Mouse (Mus musculus): ENCODE results near the gene Serpina1e. TPM values are rescaled to one million over a fixed set of nuclear protein-coding genes. Genes with fewer than 3 reads are reported as not detected.
A peak's percentile ranks its signal among the peaks of the same experiment; 100 is the strongest.

Serpina1e gene
- polyA plus RNA-seq, 1 experiment from 2014 or later = not detected

- H3K27ac ChIP-seq (replicated peaks; ENCODE audit: low read depth, low read length) = no peak within 1 kb of the TSS
- DNase-seq (no peak), ATAC-seq (ENCODE audit: low FRiP score, low TSS enrichment) (no peak)
- no peak within 1 kb of the TSS for H3K4me3 ChIP-seq (replicated peaks; ENCODE audit: low read depth, low read length)
- no peaks in the 10 kb centered on the region for H3K4me1 ChIP-seq (ENCODE audit: control insufficient read depth, insufficient read depth, low read length)
- no peaks in the 10 kb centered on the region for H3K27me3 ChIP-seq (ENCODE audit: control insufficient read depth, insufficient read depth, low read length)
- H3K4me2 ChIP-seq (ENCODE audit: low read length) = no peak within 1 kb of the TSS
- H3K36me3 ChIP-seq (ENCODE audit: control insufficient read depth, insufficient read depth, low read length) = no peaks in the 10 kb centered on the region
- H3K9ac ChIP-seq (replicated peaks; ENCODE audit: low read length) = no peak within 1 kb of the TSS
- H3K9me3 ChIP-seq (ENCODE audit: control insufficient read depth, low read length) = no peaks in the 10 kb centered on the region
- WGBS = 93% methylated on average over 6 of the region's 6 CpGs
Measured at GRCm38 (mm10) chr12:103989857-103990256, 31.1 kb upstream of the Serpina1e start, which contains the start of gene Serpina11. Gene Serpina11 (minus strand): TSS chr12:103989957.

DNA sequence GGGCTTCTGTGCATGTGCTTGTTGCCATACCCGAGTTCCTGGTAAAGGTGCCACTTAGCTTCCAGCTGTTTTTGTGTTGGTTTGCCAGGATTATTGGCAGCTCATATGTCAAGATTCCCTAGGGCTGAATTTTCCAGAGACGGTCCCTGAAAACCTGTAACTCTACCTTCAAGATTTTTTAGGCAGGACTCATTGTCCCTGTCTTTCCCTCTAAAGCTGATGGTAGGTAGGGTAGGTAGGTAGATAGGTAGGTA is 30.7 kb upstream of the Serpina1e start:
- H3K36me3 ChIP-seq (ENCODE audit: control insufficient read depth, insufficient read depth, low read length) = no peaks in the 10 kb centered on the region
- 73% methylated on average over 2 of the region's 2 CpGs for WGBS
- DNase-seq = no peak
- H3K4me3 ChIP-seq (replicated peaks; ENCODE audit: low read depth, low read length) = no peak overlapping the region
- no peak overlapping the region for H3K9ac ChIP-seq (replicated peaks; ENCODE audit: low read length)
- no peaks in the 10 kb centered on the region for H3K4me1 ChIP-seq (ENCODE audit: control insufficient read depth, insufficient read depth, low read length)
- H3K4me2 ChIP-seq (ENCODE audit: low read length) = no peak overlapping the region
- ATAC-seq (ENCODE audit: low FRiP score, low TSS enrichment) = no peak
- no peaks in the 10 kb centered on the region for H3K9me3 ChIP-seq (ENCODE audit: control insufficient read depth, low read length)
- no peaks in the 10 kb centered on the region for H3K27me3 ChIP-seq (ENCODE audit: control insufficient read depth, insufficient read depth, low read length)
- no peak overlapping the region for H3K27ac ChIP-seq (replicated peaks; ENCODE audit: low read depth, low read length)

DNA sequence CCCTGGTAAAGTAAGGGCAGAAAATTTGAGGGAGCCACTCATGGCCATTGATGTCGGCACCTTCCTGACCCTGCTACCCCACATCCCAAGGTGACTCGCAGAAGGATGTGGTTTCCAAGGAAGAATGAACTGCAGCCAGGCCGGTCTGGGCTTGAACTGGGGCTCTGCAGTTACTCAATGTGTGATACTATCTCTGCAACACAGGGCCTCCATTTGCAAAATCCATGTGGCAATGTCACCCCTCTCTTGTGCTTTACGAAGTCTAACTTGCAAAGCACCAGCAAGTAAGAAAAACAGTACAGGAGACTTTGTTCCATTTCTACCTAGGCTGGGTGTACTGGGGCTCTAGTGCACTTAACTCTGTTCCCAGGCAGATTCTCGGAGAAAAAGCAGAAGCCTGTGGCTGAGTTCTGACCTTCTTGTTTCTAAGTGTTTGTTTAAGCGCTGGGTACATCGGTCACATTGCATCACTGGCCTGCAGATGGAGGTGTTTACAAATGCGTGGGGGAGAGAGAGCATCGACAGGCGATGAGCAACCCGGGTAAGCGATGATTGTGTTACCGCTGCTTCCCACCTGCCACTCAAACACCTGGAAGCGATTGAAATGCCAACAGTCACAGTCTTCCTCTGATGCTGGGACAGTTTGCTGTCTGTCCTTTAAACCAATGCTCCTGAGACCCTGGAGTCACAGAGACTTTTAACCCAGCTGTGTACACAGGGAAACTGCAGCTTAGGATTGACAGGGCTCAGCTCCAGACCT is 30.2 kb upstream of the Serpina1e start:
- Histone ChIP-seq H3K4me3 (replicated peaks; ENCODE audit: low read depth, low read length) (no peak overlapping the region), H3K27ac (replicated peaks; ENCODE audit: low read depth, low read length) (no peak overlapping the region), H3K27me3 (ENCODE audit: control insufficient read depth, insufficient read depth, low read length) (no peaks in the 10 kb centered on the region), H3K9me3 (ENCODE audit: control insufficient read depth, low read length) (no peaks in the 10 kb centered on the region), H3K9ac (replicated peaks; ENCODE audit: low read length) (no peak overlapping the region), H3K4me2 (ENCODE audit: low read length) (no peak overlapping the region), H3K36me3 (ENCODE audit: control insufficient read depth, insufficient read depth, low read length) (no peaks in the 10 kb centered on the region), H3K4me1 (ENCODE audit: control insufficient read depth, insufficient read depth, low read length) (no peaks in the 10 kb centered on the region)
- ATAC-seq (ENCODE audit: low FRiP score, low TSS enrichment) (no peak), DNase-seq (peak; percentile 9)
- WGBS = 68% methylated on average over 14 of the region's 14 CpGs

- H3K27me3 ChIP-seq (ENCODE audit: control insufficient read depth, insufficient read depth, low read length) = no peaks in the 10 kb centered on the region
- WGBS = 75% methylated on average over 5 of the region's 5 CpGs
- no peaks in the 10 kb centered on the region for H3K36me3 ChIP-seq (ENCODE audit: control insufficient read depth, insufficient read depth, low read length)
- H3K27ac ChIP-seq (replicated peaks; ENCODE audit: low read depth, low read length) = no peak overlapping the region
- H3K4me3 ChIP-seq (replicated peaks; ENCODE audit: low read depth, low read length) = no peak overlapping the region
- H3K9ac ChIP-seq (replicated peaks; ENCODE audit: low read length) = no peak overlapping the region
- no peak overlapping the region for H3K4me2 ChIP-seq (ENCODE audit: low read length)
- ATAC-seq (ENCODE audit: low FRiP score, low TSS enrichment) (no peak), DNase-seq (no peak)
- H3K9me3 ChIP-seq (ENCODE audit: control insufficient read depth, low read length) = no peaks in the 10 kb centered on the region
- no peaks in the 10 kb centered on the region for H3K4me1 ChIP-seq (ENCODE audit: control insufficient read depth, insufficient read depth, low read length)
Measured at GRCm38 (mm10) chr12:103985868-103986267, 27.1 kb upstream of the Serpina1e start.

- DNase-seq (peak; percentile 73), ATAC-seq (ENCODE audit: low FRiP score, low TSS enrichment) (no peak)
Measured at GRCm38 (mm10) chr12:103984935-103985334, 26.2 kb upstream of the Serpina1e start.

DNA sequence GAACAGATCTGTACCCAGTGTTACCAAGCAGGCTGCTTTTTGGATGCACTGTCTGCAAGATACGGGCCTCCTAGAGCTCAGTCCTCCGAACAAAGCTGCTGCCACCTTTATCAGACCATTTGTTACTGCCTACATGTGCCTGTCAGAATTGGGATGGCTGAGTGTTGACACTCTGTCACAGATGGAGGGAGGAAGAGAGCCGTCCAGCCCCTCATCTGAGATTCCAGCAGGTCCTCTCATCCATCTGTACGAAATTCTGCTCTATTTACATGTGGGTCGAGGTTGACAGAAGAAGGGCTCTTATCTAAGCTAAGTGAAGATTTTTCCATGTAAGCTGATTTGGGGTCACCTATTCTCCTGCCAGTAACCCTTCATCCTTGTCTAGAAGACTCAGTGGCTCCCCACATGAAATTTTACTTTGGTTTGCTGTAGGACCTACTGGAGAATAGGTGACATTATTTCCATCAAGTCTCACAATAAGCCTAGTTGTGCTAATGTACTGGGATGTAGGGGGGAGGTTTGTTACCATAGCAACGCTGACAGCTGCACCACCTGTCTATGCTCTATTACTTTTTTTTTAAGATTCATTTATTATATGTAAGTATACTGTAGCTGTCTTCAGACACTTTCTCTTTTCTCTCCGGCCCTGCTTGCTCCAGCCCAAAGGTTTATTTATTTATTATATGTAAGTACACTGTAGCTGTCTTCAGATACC is 23.0 kb upstream of the Serpina1e start:
- no peak overlapping the region for H3K4me3 ChIP-seq (replicated peaks; ENCODE audit: low read depth, low read length)
- no peaks in the 10 kb centered on the region for H3K27me3 ChIP-seq (ENCODE audit: control insufficient read depth, insufficient read depth, low read length)
- H3K4me1 ChIP-seq (ENCODE audit: control insufficient read depth, insufficient read depth, low read length) = no peaks in the 10 kb centered on the region
- no peaks in the 10 kb centered on the region for H3K36me3 ChIP-seq (ENCODE audit: control insufficient read depth, insufficient read depth, low read length)
- no peaks in the 10 kb centered on the region for H3K9me3 ChIP-seq (ENCODE audit: control insufficient read depth, low read length)
- H3K4me2 ChIP-seq (ENCODE audit: low read length) = no peak overlapping the region
- DNase-seq = peak; percentile 16
- H3K27ac ChIP-seq (replicated peaks; ENCODE audit: low read depth, low read length) = no peak overlapping the region
- 77% methylated on average over 7 of the region's 7 CpGs for WGBS
- no peak overlapping the region for H3K9ac ChIP-seq (replicated peaks; ENCODE audit: low read length)
- ATAC-seq (ENCODE audit: low FRiP score, low TSS enrichment) = no peak

More at GRCm38 (mm10) chr12:103984935-103985334, 26.2 kb upstream of the Serpina1e start:
- H3K27me3 ChIP-seq (ENCODE audit: control insufficient read depth, insufficient read depth, low read length) = no peaks in the 10 kb centered on the region
- H3K9ac ChIP-seq (replicated peaks; ENCODE audit: low read length) = no peak overlapping the region
- 71% methylated on average over 4 of the region's 4 CpGs for WGBS
- H3K9me3 ChIP-seq (ENCODE audit: control insufficient read depth, low read length) = no peaks in the 10 kb centered on the region
- H3K4me2 ChIP-seq (ENCODE audit: low read length) = no peak overlapping the region
- no peak overlapping the region for H3K27ac ChIP-seq (replicated peaks; ENCODE audit: low read depth, low read length)
- no peaks in the 10 kb centered on the region for H3K36me3 ChIP-seq (ENCODE audit: control insufficient read depth, insufficient read depth, low read length)
- H3K4me1 ChIP-seq (ENCODE audit: control insufficient read depth, insufficient read depth, low read length) = no peaks in the 10 kb centered on the region
- H3K4me3 ChIP-seq (replicated peaks; ENCODE audit: low read depth, low read length) = no peak overlapping the region

- Histone ChIP-seq H3K4me3 (replicated peaks; ENCODE audit: low read depth, low read length) (no peak overlapping the region), H3K4me1 (ENCODE audit: control insufficient read depth, insufficient read depth, low read length) (no peaks in the 10 kb centered on the region), H3K9ac (replicated peaks; ENCODE audit: low read length) (no peak overlapping the region), H3K27ac (replicated peaks; ENCODE audit: low read depth, low read length) (no peak overlapping the region), H3K4me2 (ENCODE audit: low read length) (no peak overlapping the region), H3K36me3 (ENCODE audit: control insufficient read depth, insufficient read depth, low read length) (no peaks in the 10 kb centered on the region), H3K27me3 (ENCODE audit: control insufficient read depth, insufficient read depth, low read length) (no peaks in the 10 kb centered on the region), H3K9me3 (ENCODE audit: control insufficient read depth, low read length) (no peaks in the 10 kb centered on the region)
- 90% methylated on average over 10 of the region's 10 CpGs for WGBS
- DNase-seq (no peak), ATAC-seq (ENCODE audit: low FRiP score, low TSS enrichment) (no peak)
Measured at GRCm38 (mm10) chr12:103978294-103978693, 19.5 kb upstream of the Serpina1e start.

DNA sequence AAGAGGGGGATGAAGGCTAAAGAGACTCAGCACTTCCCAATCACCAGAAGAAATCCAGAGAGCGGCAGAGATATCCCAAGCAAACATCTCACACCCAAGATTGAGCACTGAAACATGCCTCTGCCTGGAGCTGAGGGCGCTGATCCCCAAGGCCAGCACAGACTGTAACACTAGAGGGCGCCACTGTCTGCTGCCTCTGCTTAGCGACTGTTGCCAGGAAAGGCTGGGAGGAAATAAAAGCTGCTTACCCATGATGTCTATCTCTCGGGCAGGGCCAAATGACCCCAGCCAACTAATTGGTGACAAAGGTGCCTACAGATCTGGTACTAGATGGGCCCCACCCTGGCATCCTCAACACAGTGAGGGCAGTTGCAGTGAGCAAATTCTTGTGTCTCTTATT is 19.1 kb upstream of the Serpina1e start:
- no peak for ATAC-seq (ENCODE audit: low FRiP score, low TSS enrichment)
- Histone ChIP-seq H3K36me3 (ENCODE audit: control insufficient read depth, insufficient read depth, low read length) (no peaks in the 10 kb centered on the region), H3K4me1 (ENCODE audit: control insufficient read depth, insufficient read depth, low read length) (no peaks in the 10 kb centered on the region), H3K4me2 (ENCODE audit: low read length) (no peak overlapping the region), H3K9ac (replicated peaks; ENCODE audit: low read length) (no peak overlapping the region), H3K4me3 (replicated peaks; ENCODE audit: low read depth, low read length) (no peak overlapping the region), H3K27me3 (ENCODE audit: control insufficient read depth, insufficient read depth, low read length) (no peaks in the 10 kb centered on the region), H3K27ac (replicated peaks; ENCODE audit: low read depth, low read length) (no peak overlapping the region), H3K9me3 (ENCODE audit: control insufficient read depth, low read length) (no peaks in the 10 kb centered on the region)
- WGBS = 36% methylated on average over 5 of the region's 5 CpGs
- DNase-seq = peak; percentile 32

DNA sequence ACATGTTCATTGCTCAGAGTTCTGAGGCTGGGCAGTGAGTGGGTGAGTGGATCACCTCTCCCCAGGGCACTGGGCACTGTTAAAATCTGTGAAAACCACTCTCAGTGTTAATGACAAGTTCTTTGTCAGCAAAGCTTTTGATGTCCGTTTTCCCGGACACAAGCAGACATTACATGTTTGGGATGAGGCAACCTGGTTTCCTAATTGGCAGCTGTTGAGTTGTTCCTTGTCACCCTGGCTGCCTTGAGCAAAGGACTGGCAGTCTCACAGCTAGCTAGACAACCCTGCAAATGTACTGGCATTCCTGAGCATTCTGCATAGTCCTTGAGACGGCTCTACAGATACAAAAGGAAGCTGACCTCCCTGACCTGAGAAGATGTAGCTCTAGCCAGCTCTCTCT is 18.3 kb upstream of the Serpina1e start:
- H3K27me3 ChIP-seq (ENCODE audit: control insufficient read depth, insufficient read depth, low read length) = no peaks in the 10 kb centered on the region
- no peak overlapping the region for H3K27ac ChIP-seq (replicated peaks; ENCODE audit: low read depth, low read length)
- no peak overlapping the region for H3K4me2 ChIP-seq (ENCODE audit: low read length)
- H3K9me3 ChIP-seq (ENCODE audit: control insufficient read depth, low read length) = no peaks in the 10 kb centered on the region
- H3K4me3 ChIP-seq (replicated peaks; ENCODE audit: low read depth, low read length) = no peak overlapping the region
- ATAC-seq (ENCODE audit: low FRiP score, low TSS enrichment) (no peak), DNase-seq (no peak)
- no peak overlapping the region for H3K9ac ChIP-seq (replicated peaks; ENCODE audit: low read length)
- 42% methylated on average over 3 of the region's 3 CpGs for WGBS
- H3K4me1 ChIP-seq (ENCODE audit: control insufficient read depth, insufficient read depth, low read length) = no peaks in the 10 kb centered on the region
- no peaks in the 10 kb centered on the region for H3K36me3 ChIP-seq (ENCODE audit: control insufficient read depth, insufficient read depth, low read length)

Measured in midbrain, embryonic 14.5 days (tissue).